Mouse (Mus musculus) layer of hippocampus, adult 18-20 months (tissue): Measurements from ENCODE around the gene Soat1. TPM values are rescaled to one million over a fixed set of nuclear protein-coding genes. Genes with fewer than 3 reads are reported as not detected.

ENCODE experiments used
- DNase-seq, 2 experiments: peaks; one replicate each; pipeline ENCODE4 v3.0.0; 2022; ENCODE audit warnings: low spot score in 2 of 2
- total RNA-seq, 2 experiments: library from RNA; stranded (reverse); gene quantifications; 2 replicates each; pipeline ENCODE4 v1.2.3; 2021

Soat1 gene
- total RNA-seq, 2 experiments from 2014 or later = 49.0 to 58.6 TPM

GRCm38 (mm10) chr1:156467655-156468255 lies 6.4 kb downstream of the Soat1 start:
- no peak for DNase-seq

- no peak for DNase-seq
Observed at GRCm38 (mm10) chr1:156464963-156465362, 9.2 kb downstream of the Soat1 start.

- no peak for DNase-seq
Observed at GRCm38 (mm10) chr1:156463981-156464853, 9.9 kb downstream of the Soat1 start.

GRCm38 (mm10) chr1:156462273-156462991 lies 11.7 kb downstream of the Soat1 start:
- DNase-seq = no peak

GRCm38 (mm10) chr1:156461036-156461435 lies 13.1 kb downstream of the Soat1 start:
- no peak for DNase-seq

- DNase-seq = no peak
Observed at GRCm38 (mm10) chr1:156460216-156460615, 13.9 kb downstream of the Soat1 start.

GRCm38 (mm10) chr1:156459690-156460089 lies 14.4 kb downstream of the Soat1 start:
- no peak for DNase-seq

GRCm38 (mm10) chr1:156458391-156459060 lies 15.6 kb downstream of the Soat1 start:
- no peak for DNase-seq

GRCm38 (mm10) chr1:156455005-156455758 lies 18.9 kb downstream of the Soat1 start:
- no peak for DNase-seq

GRCm38 (mm10) chr1:156454384-156454783 lies 19.7 kb downstream of the Soat1 start:
- DNase-seq = no peak

GRCm38 (mm10) chr1:156453876-156454275 lies 20.3 kb downstream of the Soat1 start:
- DNase-seq = no peak

- DNase-seq = no peak
Observed at GRCm38 (mm10) chr1:156450478-156450877, 23.7 kb downstream of the Soat1 start.

GRCm38 (mm10) chr1:156449691-156450090 lies 24.4 kb downstream of the Soat1 start:
- no peak for DNase-seq

- DNase-seq = no peak
Observed at GRCm38 (mm10) chr1:156449089-156449488, 25.0 kb downstream of the Soat1 start.

- no peak for DNase-seq
Observed at GRCm38 (mm10) chr1:156445049-156445448, 29.1 kb downstream of the Soat1 start.

- DNase-seq = peak; percentile 27 to 30
Observed at GRCm38 (mm10) chr1:156442776-156443175, 31.4 kb downstream of the Soat1 start.

- DNase-seq = no peak
Observed at GRCm38 (mm10) chr1:156442266-156442665, 31.9 kb downstream of the Soat1 start.

- DNase-seq = no peak
Observed at GRCm38 (mm10) chr1:156437726-156438125, 36.4 kb downstream of the Soat1 start.

GRCm38 (mm10) chr1:156437016-156437708 lies 37.0 kb downstream of the Soat1 start:
- no peak for DNase-seq

- DNase-seq = no peak
Observed at GRCm38 (mm10) chr1:156433497-156433896, 40.6 kb downstream of the Soat1 start.
